Mouse (Mus musculus) brain, embryonic 14.5 days (tissue): Measurements from ENCODE around the gene Zfp367. TPM values are rescaled to one million over a fixed set of nuclear protein-coding genes. Genes with fewer than 3 reads are reported as not detected.

Source experiments
- DNase-seq: peaks from one replicate; pipeline ENCODE4 v3.0.0-alpha.2; 2011; ENCODE audit warnings: low read depth
- CTCF ChIP-seq: fragments of 200-500 bp; IDR thresholded peaks from 2 replicates; pipeline ENCODE4 v1.5.1; 2012; ENCODE audit warnings: inconsistent platforms, mild to moderate bottlenecking, moderate library complexity, borderline replicate concordance; ENCODE audit not compliant: insufficient read depth, insufficient read length; ENCODE audit errors: extremely low read depth
- POLR2A ChIP-seq: fragments of 200-500 bp; IDR thresholded peaks from 2 replicates; pipeline ENCODE4 v1.6.1; 2012; ENCODE audit warnings: mild to moderate bottlenecking, inconsistent platforms, borderline replicate concordance; ENCODE audit not compliant: poor library complexity, insufficient read depth, insufficient read length, severe bottlenecking; ENCODE audit errors: extremely low read depth
- polyA plus RNA-seq: library from polyadenylated mRNA; depleted of rRNA; stranded (reverse); fragments of >200 nt; gene quantifications from 2 replicates; pipeline ENCODE4 v1.2.3, GENCODE M21; 2012

Zfp367 gene
- polyA plus RNA-seq, 1 experiment: 8.5 TPM

DNA sequence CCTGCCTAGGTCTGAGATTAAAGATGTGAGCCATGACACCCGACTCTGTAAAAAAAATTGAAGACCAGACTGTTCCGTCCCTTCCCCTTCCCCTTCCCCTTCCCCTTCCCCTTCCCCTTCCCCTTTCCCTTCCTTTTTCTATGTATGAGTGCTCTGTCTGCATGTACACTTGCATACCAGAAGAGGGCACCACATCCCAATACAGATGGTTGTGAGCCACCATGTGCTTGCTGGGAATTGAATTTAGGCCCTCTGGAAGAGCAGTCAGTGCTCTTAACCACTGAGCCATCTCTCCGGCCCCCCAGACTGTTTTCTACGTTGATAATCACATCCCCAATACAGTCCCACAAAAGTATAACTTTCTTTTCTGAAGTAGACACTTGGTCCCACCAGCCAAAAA is 27.3 kb upstream of the Zfp367 start:
- DNase-seq: no peak
- TF ChIP-seq CTCF (no peak), POLR2A (no peak)

DNA sequence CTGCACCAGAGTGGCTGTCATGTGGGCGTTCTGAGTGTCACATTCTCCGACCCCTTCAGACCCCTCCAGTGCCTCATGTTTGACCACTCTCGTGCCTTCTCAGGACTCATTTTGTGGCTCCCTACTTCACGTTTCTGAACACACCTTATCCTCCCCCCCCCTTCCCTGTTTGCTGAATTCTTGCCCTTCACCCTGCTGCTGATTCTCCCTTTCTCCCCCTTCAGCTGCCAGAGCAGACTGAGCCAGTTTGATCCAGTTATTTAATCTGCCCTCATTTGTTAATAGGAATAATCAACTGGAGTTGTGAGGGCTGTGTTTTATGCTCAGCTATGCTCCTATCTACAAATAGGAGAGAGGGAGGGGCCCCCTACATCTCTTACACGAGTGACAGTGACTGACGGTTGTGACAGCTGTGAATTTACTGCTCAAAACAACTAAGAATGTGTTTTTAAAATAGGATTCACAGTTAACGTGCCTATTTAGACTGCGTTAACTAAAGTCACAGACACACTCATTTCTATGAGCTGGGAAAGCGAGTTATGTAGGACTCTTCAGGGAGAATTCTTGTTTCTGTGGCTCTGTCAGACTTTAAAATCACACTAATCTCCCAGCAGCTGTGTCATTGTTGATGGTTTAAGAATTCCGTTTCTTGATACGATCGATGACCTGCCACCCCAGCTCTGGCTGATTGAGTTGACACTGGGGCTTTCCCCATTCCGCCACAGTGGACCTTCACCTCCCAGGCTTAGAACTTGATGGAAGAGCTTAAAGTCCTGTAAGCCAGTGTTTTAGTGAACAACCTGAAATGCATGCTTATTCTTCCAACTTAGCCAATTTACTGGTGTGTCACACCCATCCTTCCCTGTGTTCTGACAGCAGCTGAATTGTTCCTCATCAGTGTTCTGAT is 26.0 kb upstream of the Zfp367 start:
- DNase-seq: peak; percentile 31
- no peak for TF ChIP-seq CTCF
- no peak for TF ChIP-seq POLR2A

DNA sequence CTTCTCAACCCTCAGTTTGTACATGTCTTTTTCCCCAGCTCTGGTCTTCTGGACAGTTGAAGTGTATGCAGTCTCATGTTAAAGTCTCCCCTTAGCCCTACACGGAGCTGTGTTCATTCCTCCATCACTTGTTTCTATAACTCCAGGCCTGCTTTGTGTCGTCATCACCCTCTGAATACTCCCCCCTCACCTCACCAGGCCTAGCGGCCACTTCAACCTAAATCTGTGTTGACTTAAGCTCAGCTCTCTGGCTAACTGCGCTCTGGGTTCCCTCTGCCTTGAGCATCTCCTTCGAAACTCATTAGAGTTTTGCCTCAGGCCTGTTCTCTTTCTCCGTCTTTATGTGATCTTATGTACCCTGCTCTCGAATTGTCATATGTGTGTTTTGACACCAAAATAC is 25.0 kb upstream of the Zfp367 start:
- TF ChIP-seq POLR2A: no peak
- no peak for TF ChIP-seq CTCF
- DNase-seq: no peak

GRCm38 (mm10) chr13:64169746-64170145 is 16.7 kb upstream of the Zfp367 start:
- TF ChIP-seq POLR2A (no peak), CTCF (no peak)
- DNase-seq: no peak

DNA sequence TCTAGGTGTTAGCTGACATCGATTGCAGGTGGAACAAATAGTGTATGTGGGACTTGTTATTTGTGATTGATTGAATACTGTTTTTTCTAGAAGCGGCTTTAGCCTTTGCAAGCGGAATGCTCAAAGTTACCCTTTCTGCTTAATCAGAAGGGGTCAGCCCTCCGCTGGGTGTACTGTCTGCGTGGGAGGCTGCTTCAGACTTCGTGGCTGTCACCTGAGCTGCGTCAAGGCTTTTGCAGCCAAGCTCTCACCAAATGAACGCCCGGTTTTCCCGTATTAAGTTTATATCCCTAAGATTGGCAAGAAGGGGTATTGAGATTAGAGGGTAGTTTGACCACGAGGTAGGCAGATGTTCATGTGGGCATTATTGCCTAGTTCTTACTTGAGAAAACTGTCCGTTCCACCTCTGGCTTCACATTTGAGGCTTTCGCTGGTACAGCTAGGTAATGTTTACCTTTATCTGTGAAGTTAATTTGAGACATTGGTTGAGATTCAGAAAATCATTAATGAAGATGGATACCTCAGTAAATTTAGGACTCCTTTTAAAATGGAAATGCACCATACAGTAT is 10.2 kb upstream of the Zfp367 start:
- DNase-seq: no peak

GRCm38 (mm10) chr13:64162626-64163025 is 9.6 kb upstream of the Zfp367 start:
- DNase-seq: peak; percentile 33
- TF ChIP-seq CTCF (no peak), POLR2A (no peak)

More for the DNA sequence above, 10.2 kb upstream of the Zfp367 start:
- no peak for TF ChIP-seq CTCF
- TF ChIP-seq POLR2A: no peak

GRCm38 (mm10) chr13:64161916-64162611 is 9.1 kb upstream of the Zfp367 start:
- DNase-seq: no peak
- TF ChIP-seq POLR2A: peak; percentile 84
- no peak for TF ChIP-seq CTCF

DNA sequence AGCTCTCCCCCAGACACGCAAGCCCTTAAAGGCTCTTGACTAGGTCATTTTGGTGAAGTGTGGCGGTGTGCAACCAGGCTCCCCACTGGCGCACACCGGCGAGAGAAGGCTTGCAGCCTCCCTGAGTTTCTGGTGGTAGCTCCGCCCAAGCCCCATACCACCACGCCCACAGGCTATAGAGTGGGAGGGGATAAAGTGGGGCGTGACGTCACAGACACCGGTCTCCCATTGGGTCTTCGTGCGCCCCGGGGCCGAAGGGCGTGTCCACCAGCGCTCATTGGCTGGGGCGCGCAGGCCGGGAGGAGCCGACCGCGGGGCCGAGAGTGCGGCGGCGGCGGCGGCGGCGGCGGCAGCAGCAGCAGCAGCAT is 8.5 kb upstream of the Zfp367 start, which contains the start of gene Habp4:
Gene Habp4, plus strand, starts transcription at position 277 of the 368 bp plus-strand sequence.
- DNase-seq: peak; percentile 99
- TF ChIP-seq CTCF (no peak), POLR2A (no peak)

DNA sequence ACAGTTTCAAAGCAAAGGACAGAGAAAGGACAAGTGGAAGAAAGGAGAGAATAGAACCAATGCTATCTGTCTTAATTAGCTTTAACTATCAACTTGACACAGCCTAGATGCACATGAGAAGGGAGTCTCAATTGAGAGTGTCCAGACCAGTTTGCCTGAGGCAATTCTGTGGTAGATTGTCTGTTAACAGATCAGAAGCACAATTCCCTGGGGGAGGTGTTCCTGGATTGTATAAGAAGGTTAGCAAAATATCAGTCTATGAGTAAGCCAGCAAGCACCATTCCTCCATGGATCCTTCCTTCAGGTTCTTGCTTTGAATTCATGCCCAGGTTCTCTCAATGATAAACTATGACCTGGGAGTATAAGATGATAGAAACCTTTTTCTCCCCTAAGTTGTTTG is 4.0 kb upstream of the Zfp367 start:
- DNase-seq: no peak
- no peak for TF ChIP-seq POLR2A
- TF ChIP-seq CTCF: no peak

DNA sequence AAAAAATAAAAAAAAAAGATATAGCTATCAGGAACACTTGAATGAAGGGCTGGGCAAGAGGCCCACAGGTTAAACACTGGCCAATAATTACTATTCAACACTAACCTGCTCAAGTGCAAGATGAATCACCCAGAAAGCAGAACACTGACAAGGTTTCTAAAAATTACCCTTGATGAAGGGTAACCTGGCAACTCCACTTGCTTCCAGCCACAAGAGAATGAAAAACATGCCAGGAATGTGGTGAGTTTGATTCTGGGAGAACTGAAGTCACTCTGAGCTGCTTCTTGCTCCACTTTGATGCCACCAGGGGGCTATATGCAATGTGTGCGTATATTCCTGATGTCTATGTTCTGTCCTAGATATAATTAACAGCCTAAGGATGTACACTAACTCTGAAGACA is 2.2 kb upstream of the Zfp367 start:
- DNase-seq: peak; percentile 41
- TF ChIP-seq CTCF (peak; percentile 32; the same call in 1 of the 2 replicates), POLR2A (no peak)

GRCm38 (mm10) chr13:64154651-64155050 is 1.6 kb upstream of the Zfp367 start:
- TF ChIP-seq POLR2A (no peak), CTCF (no peak)
- no peak for DNase-seq
